Mouse (Mus musculus) right cerebral cortex, postnatal 25 days (tissue): ENCODE measurements around the gene 1190007I07Rik.
"Not testable (repeated sequence)": the region's sequence is repeated elsewhere in the genome, so short reads cannot be mapped to it uniquely, and the experiment has no call there.

Experiments used
- DNase-seq: peaks from one replicate; pipeline ENCODE4 v3.0.0; 2022

The 1190007I07Rik gene

GRCm38 (mm10) chr10:82629111-82629585 is 6.1 kb upstream of the 1190007I07Rik start:
- no peak for DNase-seq

GRCm38 (mm10) chr10:82623553-82623932 is 515 bp upstream of the 1190007I07Rik start:
- DNase-seq, result not testable (repeated sequence)

GRCm38 (mm10) chr10:82622235-82622634 is 793 bp downstream of the 1190007I07Rik start:
- no peak for DNase-seq

- not testable (repeated sequence) for DNase-seq
These were observed 28.6 kb downstream of the 1190007I07Rik start for GRCm38 (mm10) chr10:82594421-82594820.

- DNase-seq, result not testable (repeated sequence)
These were observed 33.4 kb downstream of the 1190007I07Rik start for GRCm38 (mm10) chr10:82589673-82590072.

- DNase-seq, result not testable (repeated sequence)
These were observed 51.9 kb downstream of the 1190007I07Rik start for GRCm38 (mm10) chr10:82571091-82571490.
